Mouse (Mus musculus) hindbrain, postnatal 0 days (tissue): ENCODE results near the gene Mettl23. TPM values are rescaled to one million over a fixed set of nuclear protein-coding genes. Genes with fewer than 3 reads are reported as not detected.

Experiments
- ATAC-seq: fragments of 200-750 bp; cut with Nextera tagmentation; 2 replicates; pipeline ENCODE4 v1.8.0; 2017; ENCODE audit warnings: mild to moderate bottlenecking, moderate TSS enrichment, moderate library complexity
- DNase-seq: peaks from one replicate; pipeline ENCODE4 v3.0.0-alpha.2; 2015; ENCODE audit warnings: low spot score
- H3K27ac ChIP-seq: fragments of 300-500 bp; sonication (generic); 2 replicates; pipeline ENCODE4 v1.5.1; 2014; ENCODE audit warnings: mild to moderate bottlenecking
- H3K27me3 ChIP-seq: fragments of 300-500 bp; sonication (generic); 2 replicates; pipeline ENCODE4 v1.6.1; 2014; ENCODE audit warnings: low read length, mixed read lengths; ENCODE audit not compliant: insufficient read depth
- H3K36me3 ChIP-seq: fragments of 300-500 bp; sonication (generic); 2 replicates; pipeline ENCODE4 v1.6.1; 2014; ENCODE audit warnings: low read length, mixed read lengths; ENCODE audit not compliant: insufficient read depth
- H3K4me1 ChIP-seq: fragments of 300-500 bp; sonication (generic); 2 replicates; pipeline ENCODE4 v1.6.1; 2014; ENCODE audit warnings: antibody characterized with exemption, low read length, mixed read lengths; ENCODE audit not compliant: insufficient read depth
- H3K4me2 ChIP-seq: fragments of 300-500 bp; sonication (generic); 2 replicates; pipeline ENCODE4 v1.6.1; 2014; ENCODE audit warnings: low read depth, mild to moderate bottlenecking, low read length, moderate library complexity, mixed read lengths
- H3K4me3 ChIP-seq: fragments of 300-500 bp; sonication (generic); 2 replicates; pipeline ENCODE4 v1.5.1; 2014; ENCODE audit warnings: low read length
- H3K9ac ChIP-seq: fragments of 300-500 bp; sonication (generic); replicated peaks from 2 replicates; pipeline ENCODE4 v1.6.1; 2014; ENCODE audit warnings: mild to moderate bottlenecking, low read length, moderate library complexity, mixed read lengths
- H3K9me3 ChIP-seq: fragments of 300-500 bp; sonication (generic); 2 replicates; pipeline ENCODE4 v1.6.1; 2016; ENCODE audit warnings: low read length, mixed read lengths
- CTCF ChIP-seq: IDR thresholded peaks from 2 replicates; pipeline ENCODE4 v1.5.1; 2016; ENCODE audit warnings: antibody characterized with exemption, control low read depth, low read depth
- WGBS: fragments of 180-500 bp; shearing (Covaris S2); extraction: QIAGEN DNeasy Blood & Tissue Kit; methylation state at CpG from one replicate; pipeline ENCODE4 v1.1.7; 2014; 5-methylcytosine and 5-hydroxymethylcytosine counted together
- polyA plus RNA-seq: library from polyadenylated mRNA; unstranded; fragments of >200 nt; fragmentation: Nextera tagmentation; extraction: Ambion mirVana; gene quantifications from 2 replicates; pipeline ENCODE4 v1.2.1, GENCODE M21; 2015
- total RNA-seq: library from RNA; depleted of rRNA; stranded (reverse); fragments of >200 nt; gene quantifications from 2 replicates; pipeline ENCODE4 v1.2.3, GENCODE M21; 2014

Gene Mettl23
- total and polyA plus RNA-seq, 2 experiments from 2014 or later, result 30.1 to 54.4 TPM

DNA sequence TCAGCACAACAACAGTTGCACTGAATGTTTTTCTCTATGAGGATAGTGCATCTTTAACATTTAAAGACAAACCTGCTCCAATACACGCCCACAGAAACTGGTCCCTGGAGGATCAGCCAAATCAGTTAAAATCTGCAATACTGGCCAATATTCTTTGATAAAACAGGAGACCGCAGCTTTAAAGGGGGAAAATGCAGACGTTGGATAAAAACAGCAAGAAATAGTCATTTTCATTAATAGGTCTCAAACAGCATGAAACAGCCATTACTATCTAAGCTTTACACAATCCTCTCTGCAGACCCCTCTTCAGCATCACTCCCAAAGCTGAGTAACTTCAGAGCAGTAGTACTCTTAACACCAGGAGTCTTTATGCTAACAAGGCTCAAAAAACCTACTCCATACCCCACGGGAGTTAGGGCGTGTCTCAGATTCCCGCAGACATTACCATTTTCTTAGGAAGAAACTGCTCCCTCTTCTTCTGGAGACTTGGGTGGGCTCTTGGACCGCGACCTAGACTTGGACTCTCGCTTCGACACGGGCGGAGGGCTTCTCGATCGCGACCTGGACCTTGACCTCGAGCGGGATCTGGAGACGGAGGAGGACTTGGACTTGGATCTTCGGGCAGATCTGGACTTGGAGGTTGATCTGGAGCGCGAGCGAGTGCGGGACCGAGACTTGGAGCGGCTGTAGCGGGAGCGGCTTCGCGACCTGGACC lies 8.7 kb downstream of the Mettl23 start:
- Histone ChIP-seq H3K36me3 (no peaks in the 10 kb centered on the region), H3K4me3 (peak overlapping the region; percentile 96), H3K9me3 (no peaks in the 10 kb centered on the region), H3K4me2 (peak overlapping the region; percentile 92), H3K9ac (peak overlapping the region; percentile 90), H3K27ac (peak overlapping the region; percentile 99), H3K27me3 (no peaks in the 10 kb centered on the region), H3K4me1 (no peaks in the 10 kb centered on the region; the same call in none of the 2 replicates)
- ATAC-seq, result no peak
- no peak for TF ChIP-seq CTCF
- peak; percentile 44 for DNase-seq
- whole genome bisulfite sequencing, result under 1% methylated on average over 28 of the region's 29 CpGs

DNA sequence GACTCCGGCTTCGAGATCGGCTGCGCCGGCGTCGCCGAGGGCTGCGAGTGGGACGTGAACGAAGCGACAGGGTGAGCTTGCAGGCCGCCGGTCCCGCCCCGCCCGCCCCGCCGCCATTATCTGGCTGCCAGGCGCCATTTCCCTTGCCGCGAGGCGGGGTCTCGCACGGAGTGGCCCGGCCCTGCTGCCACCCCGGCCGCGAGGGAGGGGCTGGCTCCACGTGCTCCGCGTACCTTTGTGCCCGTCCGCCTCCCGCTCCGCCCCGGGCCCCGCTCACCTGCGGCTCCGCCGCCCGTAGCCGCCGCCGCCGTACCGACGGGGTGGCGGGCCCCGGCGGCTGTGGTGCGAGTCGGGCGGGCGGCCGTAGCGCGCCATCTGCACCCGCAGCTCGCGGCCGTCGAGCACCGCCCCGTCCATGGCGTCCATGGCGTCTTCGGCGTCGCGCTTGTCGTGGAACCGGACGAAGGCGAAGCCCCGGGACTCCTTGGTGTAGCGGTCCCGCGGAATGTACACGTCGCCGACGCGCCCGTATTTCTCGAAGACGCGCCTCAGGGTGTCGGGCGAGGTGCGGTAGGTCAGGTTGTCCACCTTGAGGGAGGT lies 9.3 kb downstream of the Mettl23 start, which contains the start of gene Mfsd11:
Mfsd11 (plus strand) TSS at position 150 of the 600 bp plus-strand sequence.
- under 1% methylated on average over 74 of the region's 91 CpGs for WGBS
- peak; percentile 54 for ATAC-seq
- H3K27me3 ChIP-seq, result no peaks in the 10 kb centered on the region

DNA sequence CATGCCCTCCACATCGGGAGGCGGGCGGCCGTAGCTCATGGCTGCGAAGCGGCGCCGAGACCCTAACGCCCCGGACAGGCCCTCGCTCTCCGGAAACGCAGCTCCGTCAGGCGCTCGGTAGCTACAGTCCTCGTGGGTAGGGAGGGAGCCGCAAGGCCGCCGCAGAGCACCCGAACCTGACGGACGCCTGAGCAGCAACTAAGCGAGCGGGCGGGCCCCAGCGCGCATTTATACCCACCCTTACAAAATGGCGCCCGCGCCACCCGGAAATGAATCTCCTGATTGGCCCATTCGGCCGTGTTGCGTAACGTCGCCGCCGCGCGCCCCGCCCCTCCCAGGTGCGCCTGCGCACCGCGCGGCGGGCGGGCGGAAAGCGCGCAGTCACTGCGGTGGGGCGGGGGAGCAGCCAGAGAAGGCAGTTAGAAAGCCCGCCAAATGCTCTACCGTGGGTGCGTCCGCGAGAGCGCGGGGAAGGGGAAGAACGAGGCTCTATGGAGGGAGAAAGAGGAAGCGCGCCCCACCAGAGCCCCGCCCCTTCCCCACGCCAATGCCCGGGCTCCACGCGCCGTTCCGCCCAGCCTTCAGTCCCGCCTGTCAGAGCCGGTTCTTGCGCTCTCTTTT lies 9.9 kb downstream of the Mettl23 start, which contains the start of gene Srsf2:
Srsf2 (minus strand) TSS at position 204 of the 621 bp plus-strand sequence.
- DNase-seq (peak; percentile 98), ATAC-seq (peak; percentile 94)
- Histone ChIP-seq H3K9me3 (no peaks in the 10 kb centered on the region), H3K27ac (peak within 1 kb of the TSS; percentile 99), H3K4me3 (peak within 1 kb of the TSS; percentile 96), H3K4me2 (peak within 1 kb of the TSS; percentile 92), H3K4me1 (no peaks in the 10 kb centered on the region; the same call in none of the 2 replicates), H3K27me3 (no peaks in the 10 kb centered on the region), H3K36me3 (no peaks in the 10 kb centered on the region), H3K9ac (peak within 1 kb of the TSS; percentile 90)
- TF ChIP-seq CTCF, result no peak
- WGBS, result under 1% methylated on average over 66 of the region's 74 CpGs

More for the DNA sequence above, 9.3 kb downstream of the Mettl23 start, which contains the start of gene Mfsd11:
- H3K36me3 ChIP-seq, result no peaks in the 10 kb centered on the region
- peak; percentile 81 for DNase-seq
- TF ChIP-seq CTCF, result no peak
- peak within 1 kb of the TSS; percentile 92 for H3K4me2 ChIP-seq
- no peaks in the 10 kb centered on the region for H3K9me3 ChIP-seq
- peak within 1 kb of the TSS; percentile 99 for H3K27ac ChIP-seq
- H3K9ac ChIP-seq, result peak within 1 kb of the TSS; percentile 90
- H3K4me1 ChIP-seq, result no peaks in the 10 kb centered on the region; the same call in none of the 2 replicates
- H3K4me3 ChIP-seq, result peak within 1 kb of the TSS; percentile 96

DNA sequence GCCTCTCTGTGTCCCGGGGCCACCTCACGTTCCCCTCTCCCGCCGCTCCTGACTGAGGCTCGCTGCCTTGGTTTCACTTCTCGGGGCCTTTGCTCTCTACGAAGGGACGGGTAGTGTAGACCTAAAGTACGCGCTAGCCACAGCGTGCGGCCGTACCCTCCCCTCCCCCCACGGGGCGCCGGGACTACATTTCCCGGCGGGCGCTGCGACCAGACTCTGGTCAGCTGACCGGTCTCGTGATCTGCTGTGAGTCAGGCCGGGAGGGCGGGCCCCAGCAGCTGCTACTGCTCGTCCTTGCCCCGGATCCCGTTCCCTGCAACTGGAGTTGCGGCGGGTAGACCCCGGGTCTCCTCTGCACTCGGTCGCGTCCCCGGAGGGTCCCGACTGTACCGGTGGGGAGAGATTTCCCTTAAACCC lies 10.4 kb downstream of the Mettl23 start:
- ATAC-seq (peak; percentile 91), DNase-seq (peak; percentile 98)
- Histone ChIP-seq H3K9ac (peak overlapping the region; percentile 90), H3K27me3 (no peaks in the 10 kb centered on the region), H3K27ac (peak overlapping the region; percentile 99), H3K9me3 (no peaks in the 10 kb centered on the region), H3K4me3 (peak overlapping the region; percentile 96), H3K36me3 (peaks cover 2% of the 10 kb centered on the region), H3K4me1 (no peaks in the 10 kb centered on the region; the same call in none of the 2 replicates), H3K4me2 (peak overlapping the region; percentile 92)
- WGBS, result 2% methylated on average over 36 of the region's 36 CpGs
- TF ChIP-seq CTCF, result no peak

GRCm38 (mm10) chr11:116854279-116854678 lies 11.2 kb downstream of the Mettl23 start:
- H3K4me3 ChIP-seq, result peak overlapping the region; percentile 96
- TF ChIP-seq CTCF, result no peak
- WGBS, result 39% methylated on average over 10 of the region's 10 CpGs
- H3K36me3 ChIP-seq, result peaks cover 9% of the 10 kb centered on the region
- no peaks in the 10 kb centered on the region for H3K9me3 ChIP-seq
- no peak for ATAC-seq
- no peaks in the 10 kb centered on the region for H3K27me3 ChIP-seq
- 0 out of 2 replicates have a peak overlapping the region, but pooled peaks have one; percentile 99 for H3K27ac ChIP-seq
- H3K9ac ChIP-seq, result peak overlapping the region; percentile 90
- H3K4me1 ChIP-seq, result no peaks in the 10 kb centered on the region; the same call in none of the 2 replicates
- peak overlapping the region; percentile 92 for H3K4me2 ChIP-seq
- DNase-seq, result no peak

GRCm38 (mm10) chr11:116857183-116857850 lies 14.2 kb downstream of the Mettl23 start:
- Histone ChIP-seq H3K4me1 (no peaks in the 10 kb centered on the region; the same call in 1 of the 2 replicates), H3K9me3 (no peaks in the 10 kb centered on the region), H3K9ac (no peak overlapping the region), H3K36me3 (peaks cover 36% of the 10 kb centered on the region), H3K27ac (no peak overlapping the region), H3K4me3 (no peak overlapping the region), H3K27me3 (no peaks in the 10 kb centered on the region), H3K4me2 (no peak overlapping the region)
- no peak for ATAC-seq
- no peak for DNase-seq
- TF ChIP-seq CTCF, result no peak
- WGBS, result 88% methylated on average over 12 of the region's 12 CpGs
